Mouse (Mus musculus): ENCODE data around the gene Flvcr2. TPM values are rescaled to one million over a fixed set of nuclear protein-coding genes. Genes with fewer than 3 reads are reported as not detected.

Flvcr2 gene
- total RNA-seq, 2 experiments from 2014 or later = 2.5 to 3.0 TPM

DNA sequence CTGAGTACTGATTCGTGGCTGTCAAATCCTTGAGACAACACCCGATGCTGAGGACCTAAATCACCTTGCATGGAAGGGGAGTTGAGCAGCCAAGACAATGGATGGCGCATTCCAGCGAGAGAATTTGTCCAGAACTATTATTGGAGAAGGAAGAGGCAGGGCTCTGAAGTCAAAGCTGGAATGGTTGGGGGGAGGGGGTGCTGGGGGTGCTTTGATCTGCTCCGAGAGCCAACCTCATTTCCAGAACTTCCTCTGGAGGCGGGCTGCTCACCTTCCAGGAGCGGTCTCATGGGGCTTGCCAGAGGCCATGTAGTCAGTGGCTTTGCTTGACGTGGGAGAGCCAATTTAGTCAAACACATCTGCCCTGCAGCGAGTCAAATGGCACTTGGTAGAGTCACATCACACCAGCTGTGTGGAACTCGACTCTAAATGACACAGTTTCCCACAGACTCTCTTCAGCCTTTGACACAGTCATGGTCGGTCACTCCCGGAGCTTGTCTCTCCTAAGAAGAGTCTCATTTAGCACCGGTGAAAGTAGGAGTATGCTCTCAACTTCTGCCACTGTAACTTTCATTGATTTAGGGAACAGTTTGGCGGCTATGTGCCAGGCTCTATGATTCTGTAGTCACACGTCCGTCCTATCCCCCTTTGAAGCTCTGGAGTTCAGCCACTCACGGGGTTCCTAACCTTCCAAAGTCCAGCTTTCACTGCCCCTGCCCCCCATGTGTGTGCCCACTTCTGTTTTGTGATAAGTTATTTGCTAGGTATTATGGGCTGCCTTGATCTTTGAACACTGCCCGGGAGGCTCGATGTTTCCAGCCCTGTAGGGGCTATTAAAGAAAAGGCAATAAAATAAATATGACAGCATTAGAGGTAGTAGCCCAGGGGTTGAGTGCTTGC is 38.8 kb downstream of the Flvcr2 start:
- no peak for DNase-seq (ENCODE audit: extremely low spot score in 1 of 2, low spot score in 1 of 2)

DNA sequence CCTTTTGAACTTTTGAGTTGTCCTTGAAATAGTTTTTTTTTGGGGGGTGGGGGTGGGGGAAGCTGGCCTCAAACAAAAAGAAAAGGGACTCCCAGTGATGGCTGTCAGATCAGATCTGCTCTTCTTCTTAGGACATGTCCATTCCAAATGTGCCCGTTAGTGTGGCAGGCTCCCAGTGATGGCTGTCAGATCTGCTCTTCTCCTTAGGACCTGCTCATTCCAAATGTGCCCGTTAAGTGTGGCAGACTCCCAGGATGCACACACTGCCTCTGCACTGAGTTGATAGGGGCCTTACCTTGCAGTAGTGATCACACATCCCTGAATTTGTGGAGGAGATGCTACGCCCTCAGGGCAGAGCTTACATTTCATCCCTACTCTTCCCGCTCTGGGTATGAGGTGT is 45.8 kb downstream of the Flvcr2 start:
- DNase-seq (ENCODE audit: extremely low spot score in 1 of 2, low spot score in 1 of 2) = no peak

DNA sequence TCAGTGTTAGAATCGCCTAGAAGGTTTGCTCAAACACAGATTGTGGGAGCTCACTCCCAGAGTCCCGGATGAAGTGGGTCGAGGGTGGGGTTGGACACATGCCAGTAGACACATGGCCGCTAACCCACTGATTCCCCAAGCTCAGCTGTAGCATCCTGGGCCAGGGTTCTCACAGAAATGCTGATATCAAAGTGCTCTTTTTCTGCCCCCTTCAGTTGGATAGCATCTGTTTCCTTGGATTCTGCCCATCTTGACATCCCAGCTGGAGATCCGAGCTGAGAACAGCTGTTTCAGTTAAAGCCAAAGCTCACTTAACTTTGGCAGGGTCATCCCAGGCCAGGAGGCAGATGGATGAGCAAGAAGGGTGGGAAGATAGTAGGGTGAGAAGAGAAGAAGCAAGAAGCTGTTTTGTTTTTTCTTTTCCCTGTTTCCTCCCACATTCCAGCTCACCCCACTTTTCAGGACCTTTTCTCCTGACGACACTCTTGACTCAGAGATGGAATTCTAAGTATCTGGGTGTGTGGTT is 46.5 kb downstream of the Flvcr2 start:
- peak; percentile 15 to 37 for DNase-seq (ENCODE audit: extremely low spot score in 1 of 2, low spot score in 1 of 2)

DNA sequence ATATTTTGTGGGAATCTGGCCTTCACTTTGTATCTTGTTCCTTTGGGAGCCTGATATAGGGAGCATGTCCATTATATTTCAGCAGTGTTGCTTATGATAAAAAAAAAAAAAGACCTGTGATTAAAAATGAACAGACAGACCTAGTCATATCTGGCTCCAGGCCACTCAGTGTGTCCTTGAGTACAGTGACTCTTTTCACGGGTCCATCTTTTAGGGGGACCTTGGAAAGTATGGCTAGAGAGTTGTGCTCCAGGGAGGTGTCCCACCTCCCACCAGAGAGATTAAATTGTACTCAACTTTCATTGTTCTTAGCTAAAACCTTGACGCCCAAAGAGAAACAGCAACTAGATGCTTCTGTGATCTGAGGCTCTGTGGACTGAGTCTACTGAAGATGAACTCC is 47.8 kb downstream of the Flvcr2 start:
- DNase-seq (ENCODE audit: extremely low spot score in 1 of 2, low spot score in 1 of 2) = no peak

DNA sequence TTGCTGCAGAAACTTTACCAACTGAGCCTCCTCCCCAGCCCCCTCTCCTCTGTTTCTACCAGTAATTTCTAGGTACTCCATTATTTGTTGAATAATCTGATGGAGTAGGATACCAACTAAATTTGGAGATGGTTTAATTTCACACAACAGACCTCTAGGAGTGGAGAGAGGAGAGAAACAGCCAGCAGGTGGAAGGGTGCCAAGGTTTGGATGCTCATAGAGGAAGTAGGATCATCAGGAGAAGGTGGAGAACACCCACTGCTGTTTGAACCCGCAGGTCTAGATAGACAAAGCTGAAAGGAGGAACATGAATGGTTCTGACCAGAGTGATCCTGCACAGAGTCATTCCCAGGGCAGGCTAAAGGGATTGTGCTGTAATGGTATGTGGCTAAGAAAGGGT is 49.2 kb downstream of the Flvcr2 start:
- no peak for DNase-seq (ENCODE audit: extremely low spot score in 1 of 2, low spot score in 1 of 2)

DNA sequence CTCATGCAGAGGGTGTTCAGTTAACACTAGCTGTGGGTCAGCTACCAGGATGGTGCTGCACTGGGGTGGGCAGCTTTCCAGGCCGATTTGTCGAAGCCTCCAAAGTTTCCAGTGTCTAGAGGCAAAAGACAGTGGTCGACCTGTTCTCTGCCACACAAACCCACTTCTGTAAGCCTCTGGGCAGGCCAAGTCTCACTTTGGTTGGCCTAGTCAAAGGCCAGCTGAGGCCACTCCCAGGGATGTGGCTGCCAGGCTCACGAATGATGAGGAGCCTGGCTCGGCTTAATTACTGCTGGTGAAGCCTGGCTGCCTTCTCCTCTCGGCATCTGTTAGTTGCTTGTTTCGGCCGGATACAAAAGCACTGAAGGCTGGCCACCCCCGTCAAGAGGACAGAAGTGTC is 53.7 kb downstream of the Flvcr2 start:
- DNase-seq (ENCODE audit: extremely low spot score in 1 of 2, low spot score in 1 of 2) = no peak

DNA sequence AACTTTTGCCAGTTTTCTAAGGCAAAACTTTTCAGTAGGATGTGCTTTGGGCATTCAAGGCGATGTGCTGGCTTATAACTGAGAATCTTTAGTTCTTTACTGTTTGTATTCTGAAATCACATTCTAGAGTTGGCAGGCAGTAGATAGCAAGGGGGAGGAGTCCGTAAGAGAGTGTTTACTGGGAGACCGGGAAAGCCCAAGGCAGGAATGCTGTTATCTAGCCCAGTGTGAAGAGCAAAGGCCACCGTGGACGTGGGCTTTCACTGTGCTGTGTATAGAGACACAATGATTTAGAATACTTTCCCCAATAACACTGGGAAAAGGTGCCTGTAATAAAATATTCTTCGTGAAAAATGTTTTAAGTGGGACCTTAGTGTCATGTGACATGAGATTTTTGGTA is 63.4 kb downstream of the Flvcr2 start:
- no peak for DNase-seq (ENCODE audit: extremely low spot score in 1 of 2, low spot score in 1 of 2)

DNA sequence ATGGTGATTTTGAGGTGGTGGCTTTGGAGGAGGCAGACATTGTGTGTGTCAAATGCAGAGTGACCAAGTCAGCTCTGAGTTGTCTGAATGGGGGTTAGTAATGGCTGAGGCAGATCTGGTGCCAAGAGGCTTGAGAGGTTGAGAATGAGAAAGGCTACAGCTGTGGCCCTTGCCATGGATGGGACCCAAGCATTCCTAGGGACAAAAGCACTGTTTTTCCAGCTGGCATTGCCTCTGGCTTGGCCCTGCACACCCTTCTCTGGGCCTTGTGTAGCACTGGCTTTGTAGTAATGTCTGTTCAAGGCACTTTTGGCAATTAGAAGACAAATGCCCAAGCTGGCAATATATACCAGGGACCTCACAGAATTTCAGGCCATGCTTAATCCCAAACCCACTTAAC is 64.6 kb downstream of the Flvcr2 start:
- DNase-seq (ENCODE audit: extremely low spot score in 1 of 2, low spot score in 1 of 2) = no peak

DNA sequence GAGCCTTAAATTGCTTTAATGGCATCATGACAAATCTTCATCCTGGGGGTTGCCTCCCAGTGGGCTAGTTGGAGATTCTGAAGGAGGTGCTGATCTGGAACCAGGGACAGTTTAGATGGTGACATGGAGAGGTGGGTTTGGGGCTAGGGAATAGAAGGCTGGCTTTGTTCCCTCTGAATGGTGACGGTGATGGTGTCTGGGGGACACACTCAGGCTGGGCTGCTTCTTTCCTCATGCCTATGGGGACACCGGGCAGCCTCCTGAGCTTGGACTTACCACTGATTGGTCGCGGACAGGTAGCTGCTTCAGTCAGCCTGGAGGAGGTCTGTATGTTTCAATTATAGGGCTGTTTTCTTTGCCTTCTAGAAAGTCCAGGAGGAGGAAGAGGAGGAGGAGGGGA is 65.3 kb downstream of the Flvcr2 start:
- DNase-seq (ENCODE audit: extremely low spot score in 1 of 2, low spot score in 1 of 2) = no peak

DNA sequence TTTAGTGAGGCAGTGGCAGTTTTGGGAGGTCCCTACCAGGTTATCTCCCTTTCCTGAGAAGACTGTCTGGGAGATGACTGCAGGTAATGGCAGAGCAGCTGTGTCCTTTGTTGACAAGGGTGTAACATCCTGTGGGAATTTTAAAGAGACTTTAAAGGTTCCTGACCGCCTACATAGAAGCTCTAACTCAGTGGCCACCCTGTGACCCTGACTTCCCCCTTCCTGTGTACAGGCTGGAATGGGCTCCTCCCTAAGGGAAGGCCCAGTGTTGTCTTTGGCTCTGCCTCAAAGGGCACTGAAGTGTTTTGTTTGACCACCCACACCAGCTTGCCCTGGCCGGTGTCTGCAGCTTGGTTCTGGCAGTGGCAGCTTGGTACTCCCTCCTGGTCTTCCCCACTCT is 67.3 kb downstream of the Flvcr2 start:
- DNase-seq (ENCODE audit: extremely low spot score in 1 of 2, low spot score in 1 of 2) = no peak

DNA sequence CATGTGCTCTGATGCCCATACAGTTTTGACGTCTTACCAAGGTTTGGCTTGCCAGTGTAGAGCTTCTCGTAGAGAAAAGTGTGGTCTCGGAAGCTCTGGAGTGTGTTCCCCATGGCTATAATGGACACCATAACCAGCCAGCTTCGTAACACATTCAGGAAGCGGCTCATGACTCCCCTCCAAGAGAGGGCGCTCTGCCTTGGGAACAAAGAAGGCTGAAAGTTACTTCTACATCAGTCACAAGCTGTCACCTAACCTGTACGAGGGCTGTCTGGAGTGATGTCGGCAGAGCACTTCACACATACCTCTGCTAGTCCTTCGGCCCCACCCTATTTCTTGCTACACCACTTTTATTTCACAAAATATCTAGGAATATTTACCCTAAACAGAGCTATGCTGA is 75.7 kb downstream of the Flvcr2 start:
- DNase-seq (ENCODE audit: extremely low spot score in 1 of 2, low spot score in 1 of 2) = no peak

DNA sequence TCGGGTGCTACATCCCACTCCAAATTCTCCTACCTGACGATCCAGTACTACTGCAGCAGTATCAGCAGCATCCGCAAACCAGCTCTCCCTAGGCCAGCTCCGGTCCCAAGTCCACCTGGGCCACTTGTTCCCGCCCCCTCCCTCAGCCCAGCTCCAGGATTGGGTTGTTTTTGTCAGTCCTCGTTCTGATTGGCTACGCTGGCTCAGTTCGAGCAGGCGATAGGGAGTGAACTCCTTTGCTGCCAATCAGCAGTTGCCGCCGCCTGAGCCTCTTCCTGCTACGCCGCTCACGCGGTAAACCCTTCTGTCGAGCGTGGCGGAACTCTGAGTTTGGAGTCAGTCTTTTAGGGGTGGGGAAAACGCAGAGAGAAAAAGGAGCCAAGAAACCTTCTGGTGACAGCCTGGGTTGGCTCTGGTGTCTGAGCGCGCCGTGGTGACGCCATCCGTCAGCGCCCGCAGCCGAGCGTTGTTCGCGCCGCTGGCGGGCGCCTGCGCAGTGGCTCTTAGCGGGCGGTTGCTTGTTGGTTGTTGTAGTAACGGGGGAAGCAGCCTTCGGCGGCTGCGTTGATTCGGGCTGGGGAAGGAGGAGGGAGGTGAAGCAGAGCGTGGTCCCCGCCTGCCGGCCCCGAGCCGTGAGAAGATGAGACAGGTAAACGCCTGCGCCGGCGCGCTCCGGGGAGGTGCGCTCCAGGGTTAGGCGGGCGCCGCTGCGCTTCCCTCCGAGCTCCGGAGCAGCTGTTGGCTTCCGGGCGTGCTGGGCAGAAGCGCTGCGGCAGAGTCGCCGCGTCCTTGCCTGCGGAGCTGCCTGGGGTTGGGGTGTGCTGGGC is 78.3 kb downstream of the Flvcr2 start, which contains the start of the genes Erg28 and Ttll5:
Erg28 (minus strand) TSS at position 113 of the 827 bp plus-strand sequence.
Ttll5 (plus strand) TSS at position 222 of the 827 bp plus-strand sequence.
- DNase-seq (ENCODE audit: extremely low spot score in 1 of 2, low spot score in 1 of 2) = peak; percentile 90 to 97

DNA sequence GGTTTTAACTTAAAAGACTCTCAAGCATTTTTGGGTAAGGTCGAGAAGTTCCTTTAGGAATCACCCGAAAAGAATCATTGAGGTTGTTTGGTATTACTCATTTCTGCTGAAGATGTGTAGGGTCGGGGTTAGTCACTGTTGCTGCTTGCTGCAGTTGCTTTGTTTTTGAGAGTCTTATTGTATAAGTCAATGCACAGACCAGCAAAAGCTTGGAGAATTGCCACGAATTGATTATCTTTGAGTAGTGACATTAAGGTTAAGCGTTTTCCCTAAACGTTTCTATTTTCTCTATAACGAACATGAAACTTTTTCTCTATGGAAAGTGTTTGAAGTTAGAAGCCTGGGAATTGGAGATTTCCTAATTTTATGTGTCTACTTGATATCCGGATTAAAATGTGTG is 79.0 kb downstream of the Flvcr2 start:
- DNase-seq (ENCODE audit: extremely low spot score in 1 of 2, low spot score in 1 of 2) = no peak

DNA sequence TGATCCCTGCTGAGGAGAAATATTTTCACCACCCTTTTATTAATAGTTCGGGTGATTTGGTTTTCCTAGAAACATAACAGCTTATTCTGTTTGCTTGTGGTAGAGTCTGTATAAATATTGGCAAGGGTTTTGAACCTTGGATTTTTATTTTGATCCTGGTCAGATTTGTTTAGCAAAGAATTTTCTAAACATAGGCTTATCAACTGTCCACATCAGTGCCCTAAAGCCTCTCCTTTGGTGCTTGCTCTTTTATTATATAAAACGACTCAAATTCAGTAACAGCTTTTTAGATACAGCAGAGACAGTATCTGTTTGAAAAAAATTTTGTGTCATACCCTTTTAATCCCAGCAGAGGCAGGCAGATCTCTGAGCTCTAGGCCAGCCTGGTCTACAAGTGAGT is 79.5 kb downstream of the Flvcr2 start:
- no peak for DNase-seq (ENCODE audit: extremely low spot score in 1 of 2, low spot score in 1 of 2)

DNA sequence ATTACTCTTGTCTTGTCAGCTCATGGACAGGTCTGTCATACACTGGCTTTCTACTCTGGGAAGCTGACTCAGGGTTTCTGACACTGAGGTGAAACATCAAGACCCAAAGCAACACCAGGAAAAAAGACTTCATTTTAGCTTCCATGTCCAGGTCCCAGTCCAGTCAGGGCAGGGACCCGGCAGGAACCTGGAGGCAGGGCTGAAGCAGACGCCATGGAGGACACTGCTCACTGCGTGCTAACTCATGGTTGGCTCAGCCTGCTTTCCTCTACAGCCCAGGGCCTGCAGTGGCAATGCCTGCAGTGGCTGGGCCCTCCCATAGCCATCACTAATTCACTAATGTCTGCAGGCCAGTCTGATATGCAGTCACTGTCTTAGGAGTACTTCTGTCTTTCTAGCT is 82.5 kb downstream of the Flvcr2 start:
- no peak for DNase-seq (ENCODE audit: extremely low spot score in 1 of 2, low spot score in 1 of 2)

DNA sequence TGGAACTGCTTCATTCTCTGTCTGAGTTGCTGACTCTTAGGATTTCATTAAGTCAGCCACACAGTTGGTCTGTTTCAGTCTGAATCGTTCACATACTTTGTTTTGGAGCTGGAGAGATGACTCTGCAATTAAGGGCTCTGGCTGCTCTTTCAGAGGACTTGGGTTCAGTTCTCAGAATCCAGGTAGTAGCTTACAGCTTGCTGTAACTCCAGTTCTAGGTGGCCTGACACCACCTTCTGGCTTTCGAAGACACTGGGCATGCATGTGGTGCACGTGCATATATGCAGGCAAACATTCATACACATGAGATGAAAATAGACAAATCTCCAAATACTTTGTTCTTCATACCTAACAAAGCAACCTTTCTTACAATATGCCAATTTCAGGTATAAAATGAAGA is 83.5 kb downstream of the Flvcr2 start:
- no peak for DNase-seq (ENCODE audit: extremely low spot score in 1 of 2, low spot score in 1 of 2)

DNA sequence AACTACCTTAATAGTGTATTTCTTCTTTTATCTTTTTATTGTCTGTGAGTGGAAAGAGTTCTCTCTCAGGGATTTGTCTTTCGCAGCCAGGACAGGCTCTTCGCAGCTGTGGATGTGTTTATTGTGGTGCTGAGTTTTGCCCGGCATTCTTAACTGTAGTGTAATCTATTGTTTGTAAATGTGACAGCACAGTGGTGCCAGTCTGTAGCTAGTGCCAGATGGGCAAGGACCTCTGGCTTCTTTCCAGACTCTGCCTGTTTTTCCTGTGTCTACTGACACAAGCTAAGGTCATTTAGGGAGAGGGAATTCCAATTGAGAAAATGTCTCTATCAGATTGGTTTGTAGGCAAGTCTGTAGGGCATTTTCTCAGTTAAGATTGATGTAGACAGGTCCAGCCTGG is 84.4 kb downstream of the Flvcr2 start:
- DNase-seq (ENCODE audit: extremely low spot score in 1 of 2, low spot score in 1 of 2) = no peak

DNA sequence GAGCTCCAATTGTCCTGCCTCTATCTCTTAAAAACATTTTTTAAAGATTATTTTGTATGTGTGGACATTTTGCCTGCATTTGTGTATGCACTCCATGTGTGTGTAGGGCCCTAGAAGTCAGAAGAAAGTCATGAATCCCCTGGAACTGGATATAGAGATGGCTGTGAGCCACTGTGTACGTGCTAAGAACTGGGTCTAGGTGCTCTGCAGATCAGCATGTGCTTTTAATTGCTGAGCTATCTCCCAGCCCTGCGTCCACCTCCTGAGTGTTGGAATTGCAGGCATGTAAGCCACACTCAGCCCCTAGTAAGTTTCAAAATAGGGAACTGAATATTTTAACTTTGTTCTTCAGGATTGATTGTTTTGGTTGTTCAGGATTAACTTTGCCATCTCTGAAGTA is 88.2 kb downstream of the Flvcr2 start:
- no peak for DNase-seq (ENCODE audit: extremely low spot score in 1 of 2, low spot score in 1 of 2)

DNA sequence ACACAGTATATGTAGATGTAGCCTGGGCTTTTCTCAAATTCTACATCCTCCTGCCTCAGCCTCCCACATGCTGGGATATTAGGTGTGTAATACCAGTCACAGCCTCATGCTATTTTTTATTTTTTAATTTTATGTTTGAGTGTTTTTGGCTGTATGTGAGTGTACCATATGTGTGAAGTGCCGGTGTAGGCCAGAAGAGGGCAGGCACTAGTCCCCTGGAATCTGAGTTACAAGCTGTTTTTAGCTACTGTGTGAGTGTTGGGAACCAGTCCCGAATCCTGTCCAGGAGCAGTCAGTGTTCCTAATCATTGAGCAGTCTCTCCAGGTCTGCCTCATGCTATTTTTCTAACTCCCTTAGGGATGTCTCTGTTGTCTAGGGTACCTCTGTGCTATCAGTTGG is 91.4 kb downstream of the Flvcr2 start:
- DNase-seq (ENCODE audit: extremely low spot score in 1 of 2, low spot score in 1 of 2) = no peak

DNA sequence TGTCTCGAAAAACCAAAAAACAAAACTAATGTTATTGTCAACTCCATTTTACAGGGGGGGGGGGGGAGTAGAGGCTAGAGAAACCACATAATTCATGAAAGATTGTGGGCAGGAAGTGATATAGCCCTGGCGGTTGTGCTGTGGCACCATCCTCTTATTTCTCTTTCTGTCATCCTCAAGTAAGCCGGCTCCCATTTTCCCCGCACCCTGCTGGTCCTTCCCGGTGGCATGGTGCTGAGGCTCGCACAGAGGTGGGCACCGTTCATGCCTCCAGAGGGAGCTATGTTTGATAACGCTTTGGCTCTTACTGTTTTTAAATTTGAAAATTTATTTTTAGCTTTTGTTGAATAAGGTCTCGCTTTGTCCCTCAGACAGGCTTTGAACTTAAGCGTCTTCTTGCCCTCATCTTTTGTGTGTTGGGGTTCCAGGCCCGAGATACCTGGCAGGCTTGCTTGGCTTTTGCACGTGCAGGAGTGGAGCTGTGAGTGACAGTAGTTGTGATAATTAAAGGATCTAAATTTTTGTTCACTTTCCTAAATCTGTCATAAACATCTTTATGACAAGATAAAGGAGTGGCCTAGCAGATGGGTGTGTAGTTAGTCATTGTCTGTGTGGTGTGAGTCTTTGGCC is 93.1 kb downstream of the Flvcr2 start:
- DNase-seq (ENCODE audit: extremely low spot score in 1 of 2, low spot score in 1 of 2) = no peak
